Mouse (Mus musculus): ENCODE measurements around the gene Mrgprx2. TPM values are rescaled to one million over a fixed set of nuclear protein-coding genes. Genes with fewer than 3 reads are reported as not detected.

Gene Mrgprx2
- not detected in 2 replicates for polyA plus RNA-seq (2021; fragmentation: Nextera tagmentation)
- long read RNA-seq, experiment 1: 0 reads
- long read RNA-seq, experiment 2: 0 reads

GRCm38 (mm10) chr7:48499221-48499620 is at the start of gene Mrgprx2:
Gene Mrgprx2 (minus strand): TSS chr7:48499321.

GRCm38 (mm10) chr7:48456242-48456641 is 42.9 kb downstream of the Mrgprx2 start, which contains the start of gene Mrgprb1:
Gene Mrgprb1 (minus strand): TSS chr7:48456342.

Other genes starting within 250 kb of the Mrgprx2 start
- not detected in 2 replicates for gene Mrgprb8, start 110.8 kb downstream of the Mrgprx2 start, polyA plus RNA-seq (2021; fragmentation: Nextera tagmentation)
- gene Mrgprb1, start 43.0 kb downstream of the Mrgprx2 start, polyA plus RNA-seq (2021; fragmentation: Nextera tagmentation): not detected in 2 replicates
- gene Mrgprb2, start 58.8 kb upstream of the Mrgprx2 start, polyA plus RNA-seq (2021; fragmentation: Nextera tagmentation): not detected in 2 replicates
- gene Mrgprb3, start 144.5 kb upstream of the Mrgprx2 start, polyA plus RNA-seq (2021; fragmentation: Nextera tagmentation): not detected in 2 replicates

Data from left cerebral cortex, adult 6 months (tissue).